Mouse (Mus musculus) intestine, embryonic 14.5 days (tissue): ENCODE results near the gene Ggta1. TPM values are rescaled to one million over a fixed set of nuclear protein-coding genes. Genes with fewer than 3 reads are reported as not detected.
A peak's percentile ranks its signal among the peaks of the same experiment; 100 is the strongest.

Experiments used
- ATAC-seq: fragments of 200-750 bp; cut with Nextera tagmentation; replicated peaks from 2 replicates; pipeline ENCODE4 v1.8.0; 2017; ENCODE audit warnings: low read depth, moderate number of reproducible peaks, moderate TSS enrichment, moderate library complexity; ENCODE audit not compliant: low FRiP score, low TSS enrichment
- DNase-seq: peaks from one replicate; pipeline ENCODE4 v3.0.0-alpha.2; 2018; ENCODE audit warnings: low spot score
- H3K27ac ChIP-seq: fragments of 300-500 bp; sonication (generic); 2 replicates; pipeline ENCODE4 v1.5.1; 2014; ENCODE audit warnings: low read depth, mild to moderate bottlenecking, control low read depth
- H3K27me3 ChIP-seq: fragments of 300-500 bp; sonication (generic); replicated peaks from 2 replicates; pipeline ENCODE4 v1.6.1; 2014; ENCODE audit warnings: low read length, control low read depth; ENCODE audit not compliant: control insufficient read depth, insufficient read depth
- H3K36me3 ChIP-seq: fragments of 300-500 bp; sonication (generic); 2 replicates; pipeline ENCODE4 v1.6.1; 2014; ENCODE audit warnings: low read length, control low read depth; ENCODE audit not compliant: control insufficient read depth, insufficient read depth
- H3K4me1 ChIP-seq: fragments of 300-500 bp; sonication (generic); replicated peaks from 2 replicates; pipeline ENCODE4 v1.6.1; 2014; ENCODE audit warnings: low read length, control low read depth, mixed read lengths; ENCODE audit not compliant: control insufficient read depth, insufficient read depth
- H3K4me2 ChIP-seq: fragments of 300-500 bp; sonication (generic); 2 replicates; pipeline ENCODE4 v1.6.1; 2014; ENCODE audit warnings: low read length
- H3K4me3 ChIP-seq: fragments of 300-500 bp; sonication (generic); 2 replicates; pipeline ENCODE4 v1.5.1; 2014; ENCODE audit warnings: low read depth, low read length, control low read depth, mixed read lengths
- H3K9ac ChIP-seq: fragments of 300-500 bp; sonication (generic); 2 replicates; pipeline ENCODE4 v1.6.1; 2014; ENCODE audit warnings: mild to moderate bottlenecking, low read length
- H3K9me3 ChIP-seq: fragments of 300-500 bp; sonication (generic); 2 replicates; pipeline ENCODE4 v1.6.1; 2016; ENCODE audit warnings: low read length, control low read depth; ENCODE audit not compliant: control insufficient read depth
- WGBS: fragments of 180-500 bp; shearing (Covaris S2); extraction: QIAGEN DNeasy Blood & Tissue Kit; methylation state at CpG from one replicate; pipeline ENCODE4 v1.1.7; 2014; 5-methylcytosine and 5-hydroxymethylcytosine counted together
- polyA plus RNA-seq: library from polyadenylated mRNA; unstranded; fragments of >200 nt; fragmentation: Nextera tagmentation; extraction: Ambion mirVana; gene quantifications from 2 replicates; pipeline ENCODE4 v1.2.1, GENCODE M21; 2014

The Ggta1 gene
- polyA plus RNA-seq, 1 experiment from 2014 or later: 20.1 TPM

- DNase-seq (no peak), ATAC-seq (no peak)
- WGBS: 21% methylated on average over 6 of the region's 6 CpGs
These were observed 85.4 kb downstream of the Ggta1 start for GRCm38 (mm10) chr2:35377600-35377999.

GRCm38 (mm10) chr2:35373003-35373402 lies 90.0 kb downstream of the Ggta1 start:
- ATAC-seq: no peak
- WGBS: 20% methylated on average over 3 of the region's 3 CpGs
- peak; percentile 75 for DNase-seq

More at GRCm38 (mm10) chr2:35377600-35377999, 85.4 kb downstream of the Ggta1 start:
- Histone ChIP-seq H3K27me3 (no peaks in the 10 kb centered on the region), H3K9ac (no peak overlapping the region), H3K4me3 (no peak overlapping the region), H3K4me1 (no peaks in the 10 kb centered on the region), H3K36me3 (no peaks in the 10 kb centered on the region), H3K27ac (no peak overlapping the region), H3K9me3 (no peaks in the 10 kb centered on the region), H3K4me2 (no peak overlapping the region)

GRCm38 (mm10) chr2:35370686-35371085 lies 92.3 kb downstream of the Ggta1 start:
- Histone ChIP-seq H3K4me1 (no peaks in the 10 kb centered on the region), H3K27me3 (no peaks in the 10 kb centered on the region), H3K27ac (no peak overlapping the region), H3K36me3 (no peaks in the 10 kb centered on the region), H3K4me2 (no peak overlapping the region), H3K9ac (no peak overlapping the region), H3K4me3 (no peak overlapping the region), H3K9me3 (no peaks in the 10 kb centered on the region)
- ATAC-seq (no peak), DNase-seq (no peak)

More at GRCm38 (mm10) chr2:35373003-35373402, 90.0 kb downstream of the Ggta1 start:
- H3K27ac ChIP-seq: no peak overlapping the region
- H3K9me3 ChIP-seq: no peaks in the 10 kb centered on the region
- H3K36me3 ChIP-seq: no peaks in the 10 kb centered on the region
- no peak overlapping the region for H3K4me2 ChIP-seq
- H3K27me3 ChIP-seq: no peaks in the 10 kb centered on the region
- no peaks in the 10 kb centered on the region for H3K4me1 ChIP-seq
- no peak overlapping the region for H3K9ac ChIP-seq
- no peak overlapping the region for H3K4me3 ChIP-seq

- no peak within 1 kb of the TSS for H3K27ac ChIP-seq
- 80% methylated on average over 2 of the region's 2 CpGs for WGBS
- H3K9ac ChIP-seq: no peak within 1 kb of the TSS
- 0 out of 2 replicates have a peak, but pooled peaks cover 2% of the 10 kb centered on the region for H3K9me3 ChIP-seq
- H3K4me1 ChIP-seq: no peaks in the 10 kb centered on the region
- no peak within 1 kb of the TSS for H3K4me3 ChIP-seq
- H3K4me2 ChIP-seq: no peak within 1 kb of the TSS
- H3K36me3 ChIP-seq: no peaks in the 10 kb centered on the region
- ATAC-seq (no peak), DNase-seq (no peak)
- no peaks in the 10 kb centered on the region for H3K27me3 ChIP-seq
These were observed 95.4 kb downstream of the Ggta1 start, which contains the start of gene 4930568D16Rik for GRCm38 (mm10) chr2:35367629-35368028. Gene 4930568D16Rik, minus strand, starts transcription at chr2:35367729.

Other genes starting within 250 kb of the Ggta1 start
- gene Gsn, start 206.9 kb downstream of the Ggta1 start, polyA plus RNA-seq: 190 and 194 TPM in 2 replicates
- 62.7 and 77.2 TPM in 2 replicates for gene Stom, start 126.3 kb downstream of the Ggta1 start, polyA plus RNA-seq
- not detected in 2 replicates for gene 4930568D16Rik, start 95.5 kb downstream of the Ggta1 start, polyA plus RNA-seq
- gene 4930402F06Rik, start 66.1 kb downstream of the Ggta1 start, polyA plus RNA-seq: not detected in 2 replicates
- 43.3 and 47.8 TPM in 2 replicates for gene Dab2ip, start 95.0 kb upstream of the Ggta1 start, polyA plus RNA-seq